Mouse (Mus musculus) erythroblast, embryonic 14.5 days (primary cell): ENCODE results near the gene Col25a1. TPM values are rescaled to one million over a fixed set of nuclear protein-coding genes. Genes with fewer than 3 reads are reported as not detected.

ENCODE experiments used
- H3K27me3 ChIP-seq: 2 replicates; pipeline ENCODE4 v1.6.1; 2012; ENCODE audit warnings: inconsistent platforms; ENCODE audit not compliant: control insufficient read depth
- H3K36me3 ChIP-seq: 2 replicates; pipeline ENCODE4 v1.6.1; 2012; ENCODE audit warnings: mild to moderate bottlenecking, inconsistent platforms; ENCODE audit not compliant: control insufficient read depth
- H3K4me1 ChIP-seq: 2 replicates; pipeline ENCODE4 v1.6.1; 2012; ENCODE audit warnings: inconsistent platforms; ENCODE audit not compliant: control insufficient read depth
- H3K4me3 ChIP-seq: replicated peaks from 2 replicates; pipeline ENCODE3; 2012; ENCODE audit warnings: moderate library complexity, mild to moderate bottlenecking, inconsistent platforms
- H3K9me3 ChIP-seq: 2 replicates; pipeline ENCODE4 v1.6.1; 2012; ENCODE audit warnings: low read length, inconsistent platforms, mixed read lengths; ENCODE audit not compliant: control insufficient read depth
- GATA1 ChIP-seq: IDR thresholded peaks from 2 replicates; pipeline ENCODE4 v1.6.1; 2012; ENCODE audit warnings: low read length, inconsistent platforms, mixed read lengths
- TAL1 ChIP-seq: IDR thresholded peaks from 3 replicates; pipeline ENCODE4 v1.6.1; 2012; ENCODE audit warnings: low read length, inconsistent platforms, mixed read lengths
- polyA plus RNA-seq: library from polyadenylated mRNA; stranded (reverse); fragments of >175 nt; gene quantifications from 2 replicates; pipeline ENCODE4 v1.2.3, GENCODE M21; 2012

Gene Col25a1
- polyA plus RNA-seq, 1 experiment, result 0.01 TPM

- Histone ChIP-seq H3K4me3 (no peak overlapping the region), H3K27me3 (no peaks in the 10 kb centered on the region), H3K4me1 (no peaks in the 10 kb centered on the region), H3K9me3 (peaks cover 16% of the 10 kb centered on the region), H3K36me3 (no peaks in the 10 kb centered on the region)
- TF ChIP-seq GATA1, result no peak
- no peak for TF ChIP-seq TAL1
These were observed 128.4 kb downstream of the Col25a1 start for GRCm38 (mm10) chr3:130259670-130260069.

- Histone ChIP-seq H3K36me3 (no peaks in the 10 kb centered on the region), H3K27me3 (no peaks in the 10 kb centered on the region), H3K9me3 (peaks cover 19% of the 10 kb centered on the region), H3K4me3 (no peak overlapping the region), H3K4me1 (no peaks in the 10 kb centered on the region)
- TF ChIP-seq GATA1 (no peak), TAL1 (no peak)
These were observed 129.0 kb downstream of the Col25a1 start for GRCm38 (mm10) chr3:130260316-130260715.

GRCm38 (mm10) chr3:130265104-130265503 lies 133.8 kb downstream of the Col25a1 start:
- no peaks in the 10 kb centered on the region for H3K4me1 ChIP-seq
- H3K36me3 ChIP-seq, result no peaks in the 10 kb centered on the region
- no peaks in the 10 kb centered on the region for H3K27me3 ChIP-seq
- H3K4me3 ChIP-seq, result no peak overlapping the region
- TF ChIP-seq GATA1 (no peak), TAL1 (no peak)
- peaks cover 16% of the 10 kb centered on the region; the same call in 1 of the 2 replicates for H3K9me3 ChIP-seq

- no peak for TF ChIP-seq GATA1
- no peak for TF ChIP-seq TAL1
- H3K9me3 ChIP-seq, result peaks cover 6% of the 10 kb centered on the region
- no peaks in the 10 kb centered on the region for H3K36me3 ChIP-seq
- no peak overlapping the region for H3K4me3 ChIP-seq
- no peaks in the 10 kb centered on the region for H3K4me1 ChIP-seq
- no peaks in the 10 kb centered on the region for H3K27me3 ChIP-seq
These were observed 139.2 kb downstream of the Col25a1 start for GRCm38 (mm10) chr3:130270509-130270908.

GRCm38 (mm10) chr3:130273949-130274348 lies 142.6 kb downstream of the Col25a1 start:
- Histone ChIP-seq H3K36me3 (no peaks in the 10 kb centered on the region), H3K4me3 (no peak overlapping the region), H3K4me1 (no peaks in the 10 kb centered on the region), H3K27me3 (no peaks in the 10 kb centered on the region), H3K9me3 (peaks cover 6% of the 10 kb centered on the region)
- TF ChIP-seq TAL1 (no peak), GATA1 (no peak)

- TF ChIP-seq TAL1, result no peak
- TF ChIP-seq GATA1, result no peak
- H3K9me3 ChIP-seq, result no peaks in the 10 kb centered on the region
- H3K36me3 ChIP-seq, result no peaks in the 10 kb centered on the region
- no peaks in the 10 kb centered on the region for H3K27me3 ChIP-seq
- H3K4me3 ChIP-seq, result no peak overlapping the region
- no peaks in the 10 kb centered on the region for H3K4me1 ChIP-seq
These were observed 147.2 kb downstream of the Col25a1 start for GRCm38 (mm10) chr3:130278298-130279050.

- no peaks in the 10 kb centered on the region for H3K36me3 ChIP-seq
- H3K4me3 ChIP-seq, result no peak overlapping the region
- H3K27me3 ChIP-seq, result no peaks in the 10 kb centered on the region
- H3K4me1 ChIP-seq, result no peaks in the 10 kb centered on the region
- no peak for TF ChIP-seq TAL1
- TF ChIP-seq GATA1, result no peak
- no peaks in the 10 kb centered on the region for H3K9me3 ChIP-seq
These were observed 151.9 kb downstream of the Col25a1 start for GRCm38 (mm10) chr3:130283011-130283760.

- Histone ChIP-seq H3K27me3 (no peaks in the 10 kb centered on the region), H3K4me1 (no peaks in the 10 kb centered on the region), H3K9me3 (peaks cover 4% of the 10 kb centered on the region; the same call in 1 of the 2 replicates), H3K36me3 (no peaks in the 10 kb centered on the region), H3K4me3 (no peak overlapping the region)
- TF ChIP-seq GATA1 (no peak), TAL1 (no peak)
These were observed 156.8 kb downstream of the Col25a1 start for GRCm38 (mm10) chr3:130288102-130288501.

- H3K27me3 ChIP-seq, result no peaks in the 10 kb centered on the region
- peaks cover 4% of the 10 kb centered on the region; the same call in 1 of the 2 replicates for H3K9me3 ChIP-seq
- no peak for TF ChIP-seq TAL1
- H3K36me3 ChIP-seq, result no peaks in the 10 kb centered on the region
- H3K4me1 ChIP-seq, result no peaks in the 10 kb centered on the region
- no peak overlapping the region for H3K4me3 ChIP-seq
These were observed 157.5 kb downstream of the Col25a1 start for GRCm38 (mm10) chr3:130288756-130289155.
